Mouse (Mus musculus) frontal cortex, postnatal 14 days (tissue): Measurements from ENCODE around the gene Olfr890.
"Not testable (repeated sequence)": the region's sequence is repeated elsewhere in the genome, so short reads cannot be mapped to it uniquely, and the experiment has no call there.

Experiments used
- DNase-seq, 2 experiments: peaks; one replicate each; pipeline ENCODE4 v3.0.0; 2022; ENCODE audit warnings: low spot score in 2 of 2

The Olfr890 gene

GRCm38 (mm10) chr9:38142217-38142616 lies at the start of gene Olfr890:
Olfr890 (plus strand) TSS chr9:38142517.
- DNase-seq, result no peak

DNA sequence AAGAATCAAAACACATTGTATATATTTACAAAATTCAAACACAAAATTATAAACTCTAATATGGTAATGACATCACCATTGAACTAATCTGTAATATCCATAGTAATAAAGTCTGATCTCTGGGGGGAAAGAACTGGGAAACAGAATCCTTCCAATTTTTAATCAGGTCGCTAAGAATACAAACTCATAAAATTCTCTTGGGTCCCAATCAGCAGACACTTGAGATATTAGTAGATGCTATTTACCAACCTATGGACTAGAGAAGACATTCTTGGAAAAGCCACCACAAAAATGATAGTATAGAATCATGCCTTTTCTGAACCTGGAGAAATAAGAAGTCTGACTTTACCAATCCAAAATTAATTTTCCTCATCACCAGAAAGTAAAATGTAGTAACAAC lies 34.5 kb upstream of the Olfr890 start, which contains the start of gene Olfr888:
Olfr888 (plus strand) TSS at position 301 of the 400 bp plus-strand sequence.
- no peak for DNase-seq

DNA sequence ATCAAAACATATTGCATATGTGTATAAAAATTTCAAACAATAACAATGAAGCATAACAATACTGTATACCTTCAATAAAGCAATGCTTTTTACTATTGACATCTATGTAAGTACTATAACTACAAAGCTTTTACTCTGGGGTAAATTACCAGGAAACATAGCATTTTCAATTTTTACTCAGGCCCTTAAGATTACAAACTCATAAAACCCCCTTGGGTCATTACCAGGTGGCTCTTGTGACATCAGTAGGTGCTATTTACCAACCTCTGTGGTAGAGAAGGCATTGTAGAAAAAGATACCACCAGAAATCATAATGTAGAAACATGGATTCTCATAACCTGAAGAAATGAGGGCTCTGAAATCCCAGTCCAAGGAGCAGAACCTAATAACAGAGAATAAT lies 27.4 kb upstream of the Olfr890 start, which contains the start of gene Olfr889:
Olfr889 (plus strand) TSS at position 301 of the 400 bp plus-strand sequence.
- no peak for DNase-seq

- not testable (repeated sequence) for DNase-seq
Observed at GRCm38 (mm10) chr9:38168341-38168740, 26.0 kb downstream of the Olfr890 start.

- DNase-seq, result no peak
Observed at GRCm38 (mm10) chr9:38180721-38181120, 38.4 kb downstream of the Olfr890 start, which contains the start of gene Olfr891. Olfr891 (minus strand) TSS chr9:38180821.
